Mouse (Mus musculus): ENCODE results near the gene Rbbp4.

DNA sequence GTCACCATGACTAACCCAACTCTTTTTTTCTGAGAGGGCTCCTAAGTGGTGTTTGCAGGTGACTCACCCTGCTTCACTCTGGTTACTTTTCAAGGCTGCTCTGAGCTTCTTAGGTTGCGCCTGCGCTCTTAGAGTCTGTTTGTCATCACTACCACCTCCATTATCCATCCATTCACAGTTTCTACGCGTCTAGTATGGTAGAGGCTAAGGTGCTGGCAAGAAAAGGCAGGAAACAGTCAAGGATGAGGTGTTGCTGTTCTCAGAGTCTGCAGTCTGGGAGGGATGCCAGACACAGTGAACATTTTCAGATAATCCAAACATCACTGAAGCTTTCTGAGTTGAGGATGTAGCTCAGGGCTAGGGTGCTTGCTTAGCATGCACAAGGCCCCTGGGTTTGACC is 37.4 kb downstream of the Rbbp4 start:
- no peak for TF ChIP-seq GATA1 (IDR thresholded peaks at IDR 0.05; ENCODE audit: borderline replicate concordance, low read length)
- TF ChIP-seq FLI1 (IDR thresholded peaks at IDR 0.05; ENCODE audit: low read length): no peak

Measured in megakaryocyte, embryonic 14.5 days (primary cell).